Mouse (Mus musculus) telencephalon, adult 2 months (tissue): ENCODE measurements around the gene Gm14862.

ENCODE experiments used
- DNase-seq: peaks from one replicate; pipeline ENCODE4 v3.0.0-alpha.2; 2011; ENCODE audit warnings: low read depth, low spot score

Gene Gm14862

DNA sequence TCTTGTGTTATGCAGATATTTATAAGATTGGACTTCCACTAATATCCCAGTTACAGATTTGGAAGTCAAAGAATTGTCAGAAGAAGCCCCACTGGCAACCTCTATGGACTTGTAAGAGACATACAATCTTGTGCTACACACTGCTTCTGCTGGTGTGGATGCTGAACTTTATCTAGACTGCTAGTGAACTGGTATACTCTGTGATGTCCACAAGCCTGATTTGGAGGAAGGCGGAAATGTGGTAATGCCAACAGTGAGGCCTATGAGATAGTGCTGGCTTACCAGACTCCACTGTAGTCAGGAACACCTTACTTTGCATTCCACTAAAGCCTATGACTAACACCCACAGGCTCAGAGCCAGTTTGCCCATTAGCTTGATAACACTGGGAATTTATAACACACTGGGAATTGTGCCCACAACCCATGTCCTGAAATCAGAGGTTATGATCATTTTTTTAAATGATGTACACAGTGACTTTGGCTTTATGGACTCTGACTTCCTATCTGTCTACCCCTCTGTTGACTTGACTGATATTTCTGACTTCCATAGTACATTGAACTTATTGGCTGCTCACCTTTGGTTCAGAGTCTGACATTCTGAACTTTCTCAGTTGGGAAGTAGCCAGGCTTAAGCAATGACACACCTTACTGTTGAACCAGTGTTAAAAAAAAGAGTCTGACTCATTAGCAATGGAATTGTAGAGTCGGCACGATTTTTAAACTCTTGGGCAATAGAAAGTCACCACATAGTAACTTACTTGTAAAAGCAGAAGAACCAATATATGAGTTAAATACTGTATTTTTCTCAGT, 34.1 kb downstream of the Gm14862 start:
- DNase-seq = no peak

DNA sequence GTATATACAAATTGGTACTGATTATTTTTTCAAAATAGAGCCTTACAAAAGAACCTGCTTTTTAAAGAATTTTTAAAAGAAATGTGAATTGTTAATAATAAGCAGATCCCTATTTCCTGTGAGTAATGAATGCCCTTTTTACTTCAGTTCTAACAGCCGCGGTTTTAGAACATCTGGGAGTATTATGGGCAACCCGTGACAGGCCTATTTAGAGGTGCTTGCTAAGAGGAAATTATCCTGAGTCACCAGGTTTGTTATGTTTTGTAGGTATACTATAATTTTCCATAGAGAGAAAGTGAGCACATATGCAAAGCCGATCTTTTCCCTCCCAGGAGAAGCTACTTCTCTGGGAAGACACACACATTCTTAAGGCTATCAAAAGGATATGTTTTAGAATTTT, 35.0 kb downstream of the Gm14862 start:
- DNase-seq = no peak

DNA sequence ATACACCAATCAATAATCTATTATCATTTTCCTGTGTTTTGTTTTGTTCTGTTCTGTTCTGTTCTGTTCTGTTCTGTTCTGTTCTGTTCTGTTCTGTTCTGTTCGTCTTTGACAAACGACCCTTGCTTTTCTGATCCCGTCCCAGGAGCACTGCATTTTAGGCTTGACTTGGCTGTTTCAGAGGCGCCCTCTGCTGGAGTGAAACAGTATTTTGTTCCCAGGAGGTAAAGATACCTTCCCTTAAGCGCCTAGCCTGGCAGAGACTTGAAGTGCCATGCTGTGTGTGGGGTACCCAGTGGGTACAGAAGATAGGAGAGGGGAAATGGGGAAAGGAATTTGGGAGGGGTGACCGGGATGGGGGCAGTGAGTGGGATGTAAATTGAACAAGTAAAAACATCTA, 35.5 kb downstream of the Gm14862 start:
- DNase-seq = no peak

DNA sequence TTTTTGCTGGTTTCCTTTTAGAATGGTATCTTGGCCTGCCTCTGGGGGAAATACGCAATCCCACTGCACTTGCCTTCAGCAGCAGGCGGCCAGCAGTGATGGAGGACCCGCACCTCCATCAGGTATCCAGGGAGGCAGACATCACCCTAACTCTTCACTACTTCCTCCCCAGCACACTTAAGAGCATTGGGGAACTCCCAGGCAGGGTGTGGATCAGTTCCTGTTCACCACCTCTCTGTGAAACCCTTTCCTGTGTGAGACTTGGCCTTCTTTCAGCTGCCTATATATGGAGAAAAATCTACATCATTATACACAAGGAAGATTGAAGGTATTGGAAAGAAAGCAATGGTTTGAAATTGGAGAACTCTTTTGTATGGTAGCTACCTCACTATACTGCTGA, 37.1 kb downstream of the Gm14862 start:
- no peak for DNase-seq

DNA sequence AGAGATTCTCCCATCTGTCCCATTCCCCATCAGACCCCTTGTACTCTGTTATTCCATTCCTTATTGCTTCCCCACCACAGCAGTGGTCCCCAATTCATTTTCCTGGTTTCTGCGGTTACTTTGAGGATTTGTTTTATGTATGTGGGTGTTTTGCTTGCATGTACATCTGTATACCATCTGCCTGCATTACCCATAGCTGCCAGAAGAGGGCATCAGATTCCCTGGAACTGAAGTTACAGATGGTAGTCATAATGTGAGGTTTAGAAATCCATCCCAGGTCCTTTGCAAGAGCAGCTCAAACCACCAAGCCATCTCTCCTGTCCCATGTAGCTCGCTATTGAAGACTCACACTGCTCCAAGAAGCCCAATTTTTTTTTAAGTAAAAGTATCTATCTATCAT, 40.5 kb downstream of the Gm14862 start:
- no peak for DNase-seq

DNA sequence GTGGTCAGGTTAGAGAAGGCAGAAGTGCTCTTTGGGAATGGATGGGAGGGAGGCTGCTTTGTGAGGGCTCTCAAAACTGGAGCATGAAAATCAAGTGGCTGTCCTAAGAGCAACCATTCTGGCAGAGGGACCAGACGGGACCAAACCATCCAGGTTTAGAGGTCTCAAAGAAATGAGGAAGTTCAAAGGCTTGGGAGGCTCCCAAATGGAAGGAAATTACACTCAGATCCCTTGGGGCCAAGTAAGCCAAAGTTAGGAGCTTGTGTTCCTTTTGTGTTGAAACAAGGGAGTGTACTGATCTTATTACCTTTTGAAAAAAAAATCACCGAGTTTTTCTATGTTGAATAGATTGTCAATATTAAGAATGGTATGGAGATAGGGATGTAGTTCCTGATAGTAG, 51.6 kb downstream of the Gm14862 start:
- no peak for DNase-seq

DNA sequence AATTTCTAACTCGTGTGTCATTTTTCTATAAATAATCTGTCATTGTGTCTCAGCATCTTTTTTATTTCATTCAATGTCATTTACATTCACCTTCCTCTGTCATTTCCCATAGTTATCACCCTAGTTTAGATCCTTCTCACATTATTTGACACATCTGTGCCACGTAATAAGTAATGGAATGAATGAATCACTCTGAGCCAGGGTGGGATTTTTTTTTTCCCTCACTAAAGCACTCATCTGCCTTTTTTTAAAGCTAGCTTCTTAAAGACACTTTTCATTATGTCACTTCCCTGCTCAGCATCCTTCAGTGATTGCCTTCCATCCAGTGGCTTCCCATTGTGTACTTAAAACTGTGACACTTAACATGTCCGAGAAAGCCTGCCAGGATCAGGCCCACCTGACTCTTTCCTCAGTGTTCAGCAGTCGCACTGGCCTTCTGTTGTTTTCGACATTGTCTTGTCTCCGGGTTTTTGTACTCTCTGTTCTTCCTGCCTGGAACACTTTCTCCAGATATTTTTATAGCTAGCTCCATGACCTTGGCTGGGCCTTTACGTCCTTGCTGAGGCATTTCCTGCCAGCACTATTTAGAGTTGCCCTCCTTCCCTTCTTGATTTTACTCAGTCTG, 53.8 kb downstream of the Gm14862 start:
- DNase-seq = no peak

DNA sequence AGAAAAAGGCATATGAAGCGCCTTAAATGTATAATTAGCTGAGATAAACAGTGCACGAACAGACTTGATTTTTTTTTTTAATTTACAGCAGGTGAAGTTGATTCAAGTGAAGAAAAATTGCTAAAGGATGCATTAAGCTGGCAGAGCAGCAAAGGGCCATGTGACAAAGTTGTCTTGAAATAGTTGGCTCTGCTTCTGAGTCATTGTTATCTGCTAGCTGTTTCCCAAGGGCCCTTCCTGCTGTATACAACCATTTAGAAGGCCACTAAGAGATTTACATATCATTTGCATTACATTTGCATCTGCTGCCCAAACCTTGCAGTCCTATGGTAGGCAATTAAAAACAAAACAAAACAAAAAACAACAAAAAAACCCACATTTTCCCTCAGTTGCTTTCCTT, 54.7 kb downstream of the Gm14862 start:
- no peak for DNase-seq
